Mouse (Mus musculus) forebrain, embryonic 13.5 days (tissue): Measurements from ENCODE around the gene 4632433K11Rik. TPM values are rescaled to one million over a fixed set of nuclear protein-coding genes. Genes with fewer than 3 reads are reported as not detected.

ENCODE experiments used
- ATAC-seq: fragments of 200-750 bp; cut with Nextera tagmentation; 2 replicates; pipeline ENCODE4 v1.8.0; 2017
- H3K27ac ChIP-seq: fragments of 300-500 bp; sonication (generic); 2 replicates; pipeline ENCODE4 v1.5.1; 2015; ENCODE audit warnings: inconsistent platforms, mild to moderate bottlenecking, moderate library complexity
- H3K27me3 ChIP-seq: fragments of 300-500 bp; sonication (generic); 2 replicates; pipeline ENCODE4 v1.6.1; 2015; ENCODE audit warnings: mild to moderate bottlenecking, inconsistent platforms
- H3K36me3 ChIP-seq: fragments of 300-500 bp; sonication (generic); 2 replicates; pipeline ENCODE4 v1.6.1; 2015; ENCODE audit warnings: mild to moderate bottlenecking, inconsistent platforms; ENCODE audit not compliant: poor library complexity, severe bottlenecking
- H3K4me1 ChIP-seq: fragments of 300-500 bp; sonication (generic); 2 replicates; pipeline ENCODE4 v1.6.1; 2015; ENCODE audit warnings: inconsistent platforms
- H3K4me2 ChIP-seq: fragments of 300-500 bp; sonication (generic); 2 replicates; pipeline ENCODE4 v1.6.1; 2015; ENCODE audit warnings: inconsistent platforms, mild to moderate bottlenecking, moderate library complexity
- H3K4me3 ChIP-seq: fragments of 300-500 bp; sonication (generic); 2 replicates; pipeline ENCODE4 v1.5.1; 2015; ENCODE audit warnings: mild to moderate bottlenecking, inconsistent platforms
- H3K9ac ChIP-seq: fragments of 300-500 bp; sonication (generic); 2 replicates; pipeline ENCODE4 v1.6.1; 2015; ENCODE audit warnings: mild to moderate bottlenecking, inconsistent platforms
- H3K9me3 ChIP-seq: fragments of 300-500 bp; sonication (generic); replicated peaks from 2 replicates; pipeline ENCODE4 v1.6.1; 2016; ENCODE audit warnings: inconsistent platforms
- WGBS: fragments of 180-500 bp; shearing (Covaris S2); methylation state at CpG from one replicate; pipeline ENCODE4 v1.1.7; 2015; 5-methylcytosine and 5-hydroxymethylcytosine counted together
- polyA plus RNA-seq: library from polyadenylated mRNA; unstranded; fragments of >200 nt; fragmentation: Nextera tagmentation; extraction: Ambion mirVana; gene quantifications from 2 replicates; pipeline ENCODE4 v1.2.1, GENCODE M21; 2015

4632433K11Rik gene
- polyA plus RNA-seq, 1 experiment from 2014 or later = not detected

GRCm38 (mm10) chr7:5021197-5021596, 12.7 kb upstream of the 4632433K11Rik start:
- Histone ChIP-seq H3K36me3 (peaks cover 41% of the 10 kb centered on the region), H3K4me3 (peak overlapping the region; percentile 88), H3K9me3 (no peaks in the 10 kb centered on the region), H3K4me1 (peaks cover 16% of the 10 kb centered on the region), H3K27ac (peak overlapping the region; percentile 51), H3K27me3 (no peaks in the 10 kb centered on the region), H3K4me2 (peak overlapping the region; percentile 87), H3K9ac (peak overlapping the region; percentile 97)
- WGBS = 45% methylated on average over 5 of the region's 5 CpGs
- no peak for ATAC-seq

- no peak overlapping the region for H3K27ac ChIP-seq
- H3K4me3 ChIP-seq = no peak overlapping the region
- H3K36me3 ChIP-seq = peaks cover 83% of the 10 kb centered on the region
- 98% methylated on average over 22 of the region's 22 CpGs for WGBS
- no peaks in the 10 kb centered on the region for H3K4me1 ChIP-seq
- no peak overlapping the region for H3K9ac ChIP-seq
- peaks cover 28% of the 10 kb centered on the region for H3K9me3 ChIP-seq
- H3K27me3 ChIP-seq = no peaks in the 10 kb centered on the region
- H3K4me2 ChIP-seq = no peak overlapping the region
- ATAC-seq = no peak
Measured at GRCm38 (mm10) chr7:5029543-5029942, 4.4 kb upstream of the 4632433K11Rik start.

GRCm38 (mm10) chr7:5029946-5030345, 4.0 kb upstream of the 4632433K11Rik start:
- Histone ChIP-seq H3K9ac (no peak overlapping the region), H3K9me3 (peaks cover 28% of the 10 kb centered on the region), H3K4me2 (no peak overlapping the region), H3K4me3 (no peak overlapping the region), H3K27me3 (no peaks in the 10 kb centered on the region), H3K36me3 (peaks cover 87% of the 10 kb centered on the region), H3K4me1 (no peaks in the 10 kb centered on the region), H3K27ac (no peak overlapping the region)
- no peak for ATAC-seq
- WGBS = 94% methylated on average over 21 of the region's 21 CpGs

- 87% methylated on average over 63 of the region's 63 CpGs for WGBS
- Histone ChIP-seq H3K9me3 (peaks cover 28% of the 10 kb centered on the region), H3K4me2 (no peak overlapping the region), H3K27ac (no peak overlapping the region), H3K4me1 (no peaks in the 10 kb centered on the region), H3K9ac (no peak overlapping the region), H3K36me3 (peaks cover 95% of the 10 kb centered on the region), H3K4me3 (peak overlapping the region; percentile 12; the same call in 1 of the 2 replicates), H3K27me3 (no peaks in the 10 kb centered on the region)
- no peak for ATAC-seq
Measured at GRCm38 (mm10) chr7:5030554-5031275, 3.2 kb upstream of the 4632433K11Rik start.

GRCm38 (mm10) chr7:5031496-5031895, 2.4 kb upstream of the 4632433K11Rik start:
- WGBS = 81% methylated on average over 46 of the region's 46 CpGs
- ATAC-seq = no peak

GRCm38 (mm10) chr7:5035628-5036027, 1.7 kb downstream of the 4632433K11Rik start:
- ATAC-seq = no peak
- Histone ChIP-seq H3K4me2 (no peak overlapping the region), H3K36me3 (peaks cover 58% of the 10 kb centered on the region), H3K9me3 (peaks cover 14% of the 10 kb centered on the region), H3K27ac (no peak overlapping the region), H3K4me3 (no peak overlapping the region), H3K9ac (no peak overlapping the region), H3K27me3 (no peaks in the 10 kb centered on the region), H3K4me1 (peaks cover 9% of the 10 kb centered on the region; the same call in 1 of the 2 replicates)
- whole genome bisulfite sequencing = 99% methylated on average over 17 of the region's 17 CpGs

More at GRCm38 (mm10) chr7:5031496-5031895, 2.4 kb upstream of the 4632433K11Rik start:
- H3K36me3 ChIP-seq = peaks cover 96% of the 10 kb centered on the region
- H3K4me1 ChIP-seq = no peaks in the 10 kb centered on the region
- no peak overlapping the region for H3K27ac ChIP-seq
- H3K4me3 ChIP-seq = no peak overlapping the region
- H3K4me2 ChIP-seq = no peak overlapping the region
- H3K9ac ChIP-seq = no peak overlapping the region
- H3K9me3 ChIP-seq = peaks cover 28% of the 10 kb centered on the region
- H3K27me3 ChIP-seq = no peaks in the 10 kb centered on the region

GRCm38 (mm10) chr7:5036136-5036535, 2.2 kb downstream of the 4632433K11Rik start:
- no peak overlapping the region for H3K27ac ChIP-seq
- peaks cover 9% of the 10 kb centered on the region for H3K9me3 ChIP-seq
- no peak for ATAC-seq
- peaks cover 54% of the 10 kb centered on the region for H3K36me3 ChIP-seq
- 93% methylated on average over 9 of the region's 9 CpGs for WGBS
- no peak overlapping the region for H3K9ac ChIP-seq
- H3K4me2 ChIP-seq = no peak overlapping the region
- H3K4me1 ChIP-seq = peaks cover 9% of the 10 kb centered on the region; the same call in 1 of the 2 replicates
- H3K4me3 ChIP-seq = no peak overlapping the region
- H3K27me3 ChIP-seq = no peaks in the 10 kb centered on the region

- H3K9me3 ChIP-seq = no peaks in the 10 kb centered on the region
- 91% methylated on average over 7 of the region's 7 CpGs for WGBS
- H3K27me3 ChIP-seq = no peaks in the 10 kb centered on the region
- no peak overlapping the region for H3K9ac ChIP-seq
- no peak overlapping the region for H3K4me3 ChIP-seq
- 0 out of 2 replicates have a peak overlapping the region, but pooled peaks have one; percentile 59 for H3K4me2 ChIP-seq
- no peak for ATAC-seq
- H3K27ac ChIP-seq = no peak overlapping the region
- peaks cover 48% of the 10 kb centered on the region for H3K36me3 ChIP-seq
- H3K4me1 ChIP-seq = peaks cover 9% of the 10 kb centered on the region; the same call in 1 of the 2 replicates
Measured at GRCm38 (mm10) chr7:5037026-5037425, 3.1 kb downstream of the 4632433K11Rik start.

- no peak for ATAC-seq
- no peaks in the 10 kb centered on the region for H3K27me3 ChIP-seq
- H3K9ac ChIP-seq = no peak overlapping the region
- peaks cover 9% of the 10 kb centered on the region; the same call in 1 of the 2 replicates for H3K4me1 ChIP-seq
- H3K27ac ChIP-seq = peak overlapping the region; percentile 88
- peak overlapping the region; percentile 59 for H3K4me2 ChIP-seq
- H3K36me3 ChIP-seq = peaks cover 44% of the 10 kb centered on the region
- H3K4me3 ChIP-seq = peak overlapping the region; percentile 64
- WGBS = 89% methylated on average over 8 of the region's 8 CpGs
- no peaks in the 10 kb centered on the region for H3K9me3 ChIP-seq
Measured at GRCm38 (mm10) chr7:5037467-5037866, 3.5 kb downstream of the 4632433K11Rik start.

- H3K9ac ChIP-seq = peak within 1 kb of the TSS; percentile 72
- peaks cover 36% of the 10 kb centered on the region for H3K36me3 ChIP-seq
- no peaks in the 10 kb centered on the region for H3K9me3 ChIP-seq
- peak within 1 kb of the TSS; percentile 88 for H3K27ac ChIP-seq
- peak within 1 kb of the TSS; percentile 64 for H3K4me3 ChIP-seq
- peak; percentile 97 for ATAC-seq
- H3K4me1 ChIP-seq = peaks cover 9% of the 10 kb centered on the region; the same call in 1 of the 2 replicates
- under 1% methylated on average over 48 of the region's 48 CpGs for WGBS
- no peaks in the 10 kb centered on the region for H3K27me3 ChIP-seq
- H3K4me2 ChIP-seq = peak within 1 kb of the TSS; percentile 59
Measured at GRCm38 (mm10) chr7:5038109-5038732, 4.3 kb downstream of the 4632433K11Rik start, which contains the start of gene Zfp784. Zfp784 (minus strand) TSS chr7:5038446.

- Histone ChIP-seq H3K4me1 (peaks cover 9% of the 10 kb centered on the region; the same call in 1 of the 2 replicates), H3K9me3 (no peaks in the 10 kb centered on the region), H3K9ac (no peak overlapping the region), H3K4me2 (peak overlapping the region; percentile 59), H3K4me3 (peak overlapping the region; percentile 64), H3K27ac (peak overlapping the region; percentile 88; the same call in 1 of the 2 replicates), H3K27me3 (no peaks in the 10 kb centered on the region), H3K36me3 (peaks cover 29% of the 10 kb centered on the region)
- WGBS = 25% methylated on average over 5 of the region's 5 CpGs
- ATAC-seq = no peak
Measured at GRCm38 (mm10) chr7:5038940-5039339, 5.0 kb downstream of the 4632433K11Rik start.

- H3K9ac ChIP-seq = no peak overlapping the region
- 85% methylated on average over 2 of the region's 2 CpGs for WGBS
- no peaks in the 10 kb centered on the region for H3K4me1 ChIP-seq
- peaks cover 4% of the 10 kb centered on the region; the same call in 1 of the 2 replicates for H3K36me3 ChIP-seq
- H3K4me2 ChIP-seq = no peak overlapping the region
- H3K4me3 ChIP-seq = no peak overlapping the region
- H3K27me3 ChIP-seq = no peaks in the 10 kb centered on the region
- no peak overlapping the region for H3K27ac ChIP-seq
- ATAC-seq = no peak
- H3K9me3 ChIP-seq = no peaks in the 10 kb centered on the region
Measured at GRCm38 (mm10) chr7:5044981-5045380, 11.1 kb downstream of the 4632433K11Rik start.
